In genomic region chr8:84559121-84559604, GRCm38 (mm10) we compare ENCODE assay signal across 7 mouse cellular contexts.
DNase-seq lines count a peak whose midpoint lies in the region; ATAC-seq and TF ChIP-seq lines count a peak whose summit lies in the region.

No protein-coding gene starts in this region.

- H3K9ac ChIP-seq in liver, embryonic 16.5 days (ENCODE audit: low read depth, low read length): no peak overlapping the region

- H3K4me3 ChIP-seq in left cerebral cortex, adult 2 months: peak overlapping the region; percentile 23
- H3K4me3 ChIP-seq in liver, embryonic 16.5 days (ENCODE audit: low read depth, low read length): peak overlapping the region; percentile 14; the same call in 1 of the 2 replicates

- no peak for ATAC-seq in liver, embryonic 16.5 days (ENCODE audit: low read depth)

- no peak for TF ChIP-seq CTCF in left cerebral cortex, adult 2 months (IDR thresholded peaks at IDR 0.05)

- H3K36me3 ChIP-seq in liver, embryonic 16.5 days (ENCODE audit: control insufficient read depth, insufficient read depth): no peaks in the 10 kb centered on the region

- intact Hi-C loops in left cerebral cortex, adult 2 months (cut with DNase I): no loop called here
- intact Hi-C loops in heart, postnatal 10 days (cut with DNase I): no loop called here

- DNase-seq in left cerebral cortex, adult 2 months (ENCODE audit: extremely low spot score in 1 of 2, low spot score in 2 of 2): peak; percentile 32 to 40
- DNase-seq in left cerebral cortex, adult 8-10 months (ENCODE audit: low spot score in 2 of 2): no peak
- DNase-seq in embryo, embryonic 11 days: peak; percentile 64
- DNase-seq in heart, postnatal 10 days: peak; percentile 12 to 20
- no peak for DNase-seq in T-cell, adult 2 months (ENCODE audit: low spot score)
- no peak for DNase-seq in gastrocnemius, postnatal 25 days

- peaks cover 3% of the 10 kb centered on the region for H3K4me1 ChIP-seq in liver, embryonic 16.5 days (ENCODE audit: control insufficient read depth, low read depth, low read length)

- no peaks in the 10 kb centered on the region for H3K9me3 ChIP-seq in liver, embryonic 16.5 days (replicated peaks; ENCODE audit: control insufficient read depth, low read length)

- H3K4me2 ChIP-seq in liver, embryonic 16.5 days (ENCODE audit: low read depth, low read length): 0 out of 2 replicates have a peak overlapping the region, but pooled peaks have one; percentile 15

- 1% methylated on average over 81 of the region's 84 CpGs for WGBS in liver, embryonic 16.5 days (ENCODE audit: insufficient replicate concordance)

- H3K27me3 ChIP-seq in liver, embryonic 16.5 days (ENCODE audit: control insufficient read depth, insufficient read depth, low read depth, low read length): peaks cover 48% of the 10 kb centered on the region

- H3K27ac ChIP-seq in left cerebral cortex, adult 2 months: no peak overlapping the region
- no peak overlapping the region for H3K27ac ChIP-seq in liver, embryonic 16.5 days (ENCODE audit: low read length)

Comparison
In these comparisons a context has a peak if more than half of its experiments do, and no peak if none do; other contexts are left out.
1. DNase-seq: peak in left cerebral cortex, adult 2 months (2 of 2), embryo, embryonic 11 days (single experiment) and heart, postnatal 10 days (2 of 2); none in left cerebral cortex, adult 8-10 months (0 of 2), T-cell, adult 2 months (single experiment) and gastrocnemius, postnatal 25 days (single experiment).